Mouse (Mus musculus): Measurements from ENCODE around the gene Mbtps1.

The Mbtps1 gene

DNA sequence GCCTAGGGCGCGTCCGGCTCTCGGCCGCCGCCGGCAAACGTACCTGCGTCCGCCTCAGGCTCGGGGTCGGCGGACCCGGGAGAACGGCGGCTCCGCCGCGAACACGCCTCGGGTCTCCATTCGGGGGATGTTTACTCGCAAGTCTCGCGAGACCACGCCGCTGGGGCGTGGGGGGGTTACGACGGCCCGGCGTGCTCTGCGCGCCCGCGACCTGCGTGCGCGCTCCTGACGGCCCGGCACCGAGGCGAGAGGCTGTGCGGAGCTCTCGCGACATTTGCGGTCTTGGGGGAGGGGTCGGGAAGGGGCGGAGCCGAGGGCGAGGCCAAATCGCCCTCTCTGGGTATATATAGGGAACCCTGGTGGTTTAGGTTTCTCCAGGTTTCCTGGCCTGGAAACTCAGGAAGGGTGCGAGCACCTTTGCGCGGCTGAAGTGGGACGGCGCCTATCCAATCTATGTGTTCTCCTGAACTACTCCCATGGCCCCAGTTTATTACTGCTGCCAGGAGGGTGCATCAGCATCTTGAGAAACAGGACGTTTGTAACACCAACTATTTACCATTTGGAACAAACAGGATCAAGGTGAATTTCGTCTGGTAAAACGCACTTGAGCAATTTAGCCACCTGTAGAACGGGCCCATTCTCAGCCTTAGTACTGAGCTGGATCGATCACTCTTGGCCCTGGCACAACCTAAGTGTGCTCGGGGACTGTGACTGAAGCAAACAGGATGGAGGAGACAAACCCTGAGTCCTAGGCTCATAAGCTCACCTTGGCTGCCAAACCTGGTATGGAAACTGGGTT is at the start of gene Mbtps1:
Gene Mbtps1 (minus strand): TSS at position 133 of the 799 bp plus-strand sequence.
- DNase-seq: peak; percentile 98

DNA sequence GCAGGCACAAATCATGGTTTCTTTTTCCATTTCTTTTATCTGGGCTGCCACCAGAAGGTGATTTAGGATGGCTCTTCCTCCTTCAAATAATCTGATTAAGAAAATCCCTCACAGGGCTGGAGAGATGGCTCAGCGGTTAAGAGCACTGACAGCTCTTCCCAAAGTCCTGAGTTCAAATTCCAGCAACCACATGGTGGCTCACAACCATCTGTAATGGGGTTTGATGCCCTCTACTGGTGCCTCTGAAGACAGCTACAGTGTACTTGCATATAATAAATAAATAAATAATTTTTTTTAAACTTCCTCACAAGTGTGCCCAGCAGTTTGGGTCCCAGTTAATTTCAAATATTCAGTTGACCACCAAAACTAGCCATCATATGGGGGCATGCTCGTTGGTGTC is 47.7 kb upstream of the Mbtps1 start:
- no peak for DNase-seq

DNA sequence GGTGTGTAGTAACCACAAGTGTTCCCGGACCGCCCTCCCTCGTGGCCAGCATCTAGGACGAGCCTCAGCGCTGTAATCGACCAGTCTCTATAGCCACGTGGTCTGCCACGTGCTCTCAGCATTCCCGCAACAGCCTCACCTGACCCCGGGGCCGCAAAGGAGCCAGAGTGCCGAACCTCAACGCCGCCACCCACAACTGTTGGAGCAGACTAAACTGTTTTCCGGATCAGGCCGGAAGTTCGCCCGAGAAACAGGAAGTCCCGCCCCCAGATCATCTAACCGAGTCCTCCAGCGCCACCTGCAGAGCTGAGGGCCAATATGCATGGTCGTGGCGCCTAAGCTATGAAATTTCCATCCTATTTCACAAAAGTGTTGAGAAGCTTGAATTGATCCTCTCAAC is 46.5 kb upstream of the Mbtps1 start, which contains the start of gene Taf1c:
Gene Taf1c (minus strand): TSS at position 227 of the 400 bp plus-strand sequence.
- peak; percentile 95 for DNase-seq

DNA sequence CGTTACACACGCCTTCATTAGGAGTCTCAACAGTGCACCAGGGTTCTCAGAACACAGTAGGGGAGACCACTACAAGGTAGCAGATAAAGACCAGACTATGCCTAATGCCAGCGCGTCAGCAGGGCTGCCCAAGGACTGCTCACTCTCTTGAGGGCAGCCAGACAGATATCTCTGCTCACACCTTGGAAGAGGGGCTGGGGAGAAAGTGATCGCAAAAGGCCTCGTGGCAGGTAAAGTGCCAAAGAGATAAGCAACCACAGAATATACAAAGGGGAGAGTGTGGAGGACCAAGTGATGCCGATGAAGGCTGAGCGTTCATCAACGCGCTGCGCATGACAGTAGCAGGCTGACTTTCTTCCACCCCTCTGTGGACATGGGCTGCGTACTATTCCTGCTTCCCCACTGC is 45.9 kb upstream of the Mbtps1 start:
- DNase-seq: no peak

DNA sequence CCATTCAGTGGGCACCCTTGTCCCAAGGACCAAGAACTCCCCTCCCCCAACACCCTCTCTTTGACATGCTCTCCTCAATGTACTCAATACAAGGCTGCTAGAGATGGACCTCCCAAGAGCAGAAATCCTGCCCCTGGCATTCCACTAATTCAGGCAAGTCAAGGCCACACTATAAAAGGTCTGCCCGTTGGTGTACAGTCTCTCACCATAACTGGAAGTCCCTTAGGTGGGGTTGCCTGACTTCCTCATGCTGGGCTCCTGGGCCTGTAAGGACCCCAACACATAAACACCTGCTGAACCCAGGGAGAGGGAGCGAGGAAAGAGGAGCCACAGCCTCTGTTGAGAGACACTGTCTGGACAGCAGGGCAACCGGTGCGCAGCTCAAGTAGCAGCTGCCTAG is 45.2 kb upstream of the Mbtps1 start:
- no peak for DNase-seq

DNA sequence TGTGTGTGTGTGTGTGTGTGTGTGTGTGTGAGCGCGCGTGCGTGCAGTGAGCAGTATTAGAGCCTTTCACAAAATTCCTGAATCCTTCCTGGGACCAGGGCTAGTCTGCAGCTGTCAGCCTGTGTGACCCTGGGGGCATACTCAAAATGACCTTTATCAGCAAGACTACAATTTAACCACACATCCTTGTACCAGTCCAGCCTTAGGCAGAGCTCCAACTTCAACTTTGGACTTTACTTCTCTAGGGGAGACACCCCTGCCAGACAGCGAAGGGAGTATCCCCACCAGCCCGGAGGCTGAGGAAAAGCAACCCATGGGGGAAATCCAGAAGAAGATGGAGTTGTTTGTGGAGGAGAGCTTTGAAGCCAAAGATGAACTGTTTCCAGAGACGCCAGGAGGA is 32.9 kb upstream of the Mbtps1 start:
- no peak for DNase-seq

DNA sequence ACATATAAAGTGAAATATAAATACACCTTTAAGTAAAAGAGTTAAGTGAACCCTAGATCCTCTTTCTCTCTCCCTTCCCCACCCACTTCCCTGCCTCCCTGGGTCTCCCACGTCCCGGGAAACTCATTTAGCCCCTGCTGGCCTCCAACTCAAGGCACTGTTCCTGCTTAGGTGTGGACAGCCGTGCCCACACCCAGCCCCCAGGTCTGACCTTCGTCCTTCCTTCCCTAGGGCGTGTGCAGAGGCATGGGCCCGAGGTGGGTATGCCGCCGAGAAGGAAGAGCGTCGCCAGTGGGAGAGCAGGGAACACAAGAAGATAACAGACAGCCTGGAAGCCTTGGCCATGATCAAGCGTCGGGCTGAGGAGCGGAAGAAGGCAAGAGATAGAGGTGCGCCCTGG is 31.8 kb upstream of the Mbtps1 start:
- DNase-seq: no peak

DNA sequence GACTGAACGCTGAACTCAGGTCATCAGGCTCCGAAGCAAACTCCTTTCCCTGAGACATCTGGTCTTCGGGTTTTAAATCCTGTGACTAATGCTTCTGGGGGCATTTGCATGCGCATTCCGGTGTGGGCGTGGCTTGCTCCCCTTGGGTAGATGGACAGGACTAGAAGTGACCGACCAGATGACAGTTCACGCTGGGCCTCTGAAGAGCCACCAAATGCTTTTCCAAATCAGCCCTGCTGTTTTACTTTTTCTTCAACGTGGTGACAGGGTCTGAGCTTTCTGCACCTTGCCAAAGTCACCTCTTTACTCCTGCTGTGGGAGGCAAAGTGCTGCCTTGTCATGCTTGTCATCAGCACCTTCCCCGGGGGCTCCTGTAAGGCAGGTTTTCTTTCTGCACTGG is 30.3 kb upstream of the Mbtps1 start:
- no peak for DNase-seq

DNA sequence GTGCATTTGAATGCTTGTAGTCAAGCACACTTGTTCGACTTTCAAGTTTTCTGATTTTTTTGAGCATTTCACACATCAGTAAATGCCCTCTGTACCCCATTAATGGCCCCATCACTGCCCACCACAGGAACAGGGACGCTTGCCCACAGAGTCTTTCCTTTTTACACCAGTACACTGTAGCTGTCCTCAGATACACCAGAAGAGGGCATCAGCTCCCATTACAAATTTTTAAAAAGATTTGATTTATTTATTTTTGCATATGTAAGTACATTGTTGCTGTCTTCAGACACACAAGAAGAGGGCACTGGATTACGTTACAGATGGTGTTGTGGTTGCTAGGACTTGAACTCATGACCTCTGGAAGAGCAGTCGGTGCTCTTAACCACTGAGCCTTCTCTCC is 29.8 kb upstream of the Mbtps1 start:
- DNase-seq: no peak

DNA sequence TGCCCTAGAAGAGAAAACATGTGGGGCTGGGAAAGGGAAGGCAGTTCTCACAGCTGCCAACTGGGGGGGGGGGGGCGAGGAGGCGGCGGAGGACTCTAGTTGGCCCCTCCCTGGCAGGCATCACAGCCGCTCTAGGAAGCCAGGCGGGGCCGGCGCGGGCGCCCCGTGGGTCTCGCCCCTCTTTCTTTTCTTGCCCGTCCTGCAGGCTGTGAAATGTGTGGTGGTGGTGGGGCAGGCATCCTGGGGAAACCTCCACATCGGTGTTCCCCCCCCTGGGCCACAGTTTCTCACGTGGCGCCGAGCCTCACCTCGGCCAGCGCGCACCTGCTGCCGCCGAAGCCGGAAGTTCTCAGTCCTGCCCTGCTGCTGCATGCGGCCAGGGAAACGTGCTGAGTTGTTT is 27.4 kb upstream of the Mbtps1 start:
- DNase-seq: no peak

DNA sequence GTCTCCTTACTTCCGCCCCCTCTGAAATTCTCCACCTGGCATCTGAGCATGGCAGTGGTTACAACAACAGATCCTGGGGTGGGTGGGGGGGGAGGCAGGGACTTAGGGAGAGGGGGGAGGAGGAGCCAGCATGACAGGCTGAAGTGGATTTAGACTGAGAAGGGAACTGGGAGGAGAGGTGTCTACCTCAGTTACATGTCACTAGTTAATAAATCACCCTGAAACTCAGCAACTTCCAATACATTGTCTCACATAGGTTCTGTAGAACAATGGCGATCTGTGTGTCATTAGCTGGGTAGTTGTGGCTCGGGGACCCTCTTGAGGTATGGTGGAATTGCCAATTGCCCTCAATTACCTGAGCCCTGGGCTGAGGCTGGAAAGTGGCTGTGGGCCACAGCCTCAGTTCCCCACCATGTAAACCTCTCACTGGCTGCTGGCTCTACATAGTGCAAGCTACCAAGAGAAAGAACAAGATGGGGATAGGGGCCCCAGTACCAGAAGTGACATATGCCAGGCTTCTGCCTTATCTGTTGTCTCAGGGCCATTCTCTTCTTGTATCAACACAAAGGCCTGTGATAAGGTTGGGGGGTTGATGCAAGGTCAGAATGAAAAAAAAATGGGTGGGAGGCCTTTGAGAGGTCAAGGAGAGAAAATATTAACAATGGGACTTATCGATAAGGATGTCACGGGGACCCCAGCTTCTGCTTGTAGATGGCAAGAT is 22.1 kb upstream of the Mbtps1 start:
- DNase-seq: no peak

DNA sequence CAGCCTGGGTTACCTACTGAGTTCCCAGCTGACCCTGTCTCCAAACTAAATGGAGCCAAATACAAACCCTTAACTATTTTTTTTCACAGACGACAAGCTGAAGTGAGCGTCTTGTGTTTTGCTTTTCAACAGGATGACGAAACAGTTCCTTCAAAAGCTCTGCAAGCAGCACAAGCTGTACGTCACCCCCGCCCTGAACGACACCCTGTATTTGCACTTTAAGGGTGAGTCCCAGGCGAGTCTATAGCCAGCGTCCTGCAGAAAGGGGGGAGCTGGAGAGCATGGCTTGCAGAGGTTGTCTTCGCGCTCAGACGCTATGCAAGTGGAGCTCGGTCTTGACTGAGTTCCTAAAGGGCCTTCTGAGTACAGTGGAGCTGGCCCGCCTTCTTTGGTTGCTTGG is 20.6 kb upstream of the Mbtps1 start:
- DNase-seq: no peak

DNA sequence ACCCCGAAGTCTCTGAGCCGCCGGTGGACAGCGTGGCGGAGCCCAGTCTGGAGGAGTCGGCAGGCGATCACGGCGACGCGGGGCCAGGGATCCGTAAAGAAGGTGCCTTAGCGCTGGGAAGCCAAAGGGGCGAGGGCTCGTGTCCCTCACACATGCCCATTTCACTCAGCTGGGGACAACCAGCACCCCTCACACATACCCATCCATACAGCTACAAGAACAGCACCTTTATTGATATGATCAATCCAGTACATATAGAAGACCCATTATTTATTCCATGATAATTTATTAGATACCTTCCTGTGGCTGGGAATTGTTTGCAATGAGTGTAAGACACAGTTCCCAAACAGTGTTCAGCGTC is 16.8 kb upstream of the Mbtps1 start:
- no peak for DNase-seq

DNA sequence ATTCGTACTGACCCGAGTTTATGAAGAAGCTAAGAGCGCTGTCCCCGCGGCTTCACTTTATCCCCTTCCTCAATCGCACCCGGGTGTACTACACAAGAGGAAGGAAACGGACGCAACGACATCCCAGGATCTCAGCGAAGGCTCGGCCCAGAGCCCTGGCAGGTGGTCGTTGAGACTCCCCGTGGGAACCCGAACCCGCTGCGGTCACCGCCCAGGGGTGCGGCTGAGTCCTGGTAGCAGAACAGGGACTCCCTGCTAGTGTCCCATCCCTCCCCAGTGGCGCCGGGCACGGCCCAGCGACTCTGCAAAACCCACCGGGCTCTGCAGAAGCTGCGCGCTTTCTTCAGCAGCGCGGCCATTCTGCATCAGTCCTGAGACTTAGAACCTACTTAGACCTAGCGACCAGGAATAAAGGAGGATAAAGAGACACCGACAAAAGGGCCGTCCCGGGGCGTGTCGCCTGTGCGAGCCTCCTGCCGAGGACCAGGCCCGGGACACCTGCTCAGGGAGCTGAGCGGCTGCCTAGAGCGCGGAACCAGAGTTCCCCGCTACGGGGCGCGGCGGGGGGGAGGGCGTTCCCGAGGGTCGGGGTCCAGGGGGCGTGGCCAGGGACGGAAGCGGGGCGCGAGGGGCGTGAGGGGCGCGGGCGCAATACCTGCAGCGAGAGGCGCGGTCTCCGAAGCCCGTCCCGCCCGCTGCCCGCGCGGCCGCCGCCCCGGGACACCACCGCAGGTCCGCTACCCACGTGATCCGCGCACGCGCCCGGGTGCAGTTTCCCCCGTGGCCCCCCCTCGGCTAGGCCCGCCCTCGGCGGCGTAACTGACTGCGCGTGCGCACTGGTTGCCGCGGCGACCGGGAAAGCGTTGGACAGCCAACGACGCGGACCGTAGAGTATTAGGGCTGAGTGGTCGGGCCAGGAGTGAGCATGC is 16.2 kb upstream of the Mbtps1 start, which contains the start of the genes Hsdl1 and Dnaaf1:
Gene Hsdl1 (minus strand): TSS at position 747 of the 929 bp plus-strand sequence.
Gene Dnaaf1 (plus strand): TSS at position 799 of the 929 bp plus-strand sequence.
- peak; percentile 95 for DNase-seq

DNA sequence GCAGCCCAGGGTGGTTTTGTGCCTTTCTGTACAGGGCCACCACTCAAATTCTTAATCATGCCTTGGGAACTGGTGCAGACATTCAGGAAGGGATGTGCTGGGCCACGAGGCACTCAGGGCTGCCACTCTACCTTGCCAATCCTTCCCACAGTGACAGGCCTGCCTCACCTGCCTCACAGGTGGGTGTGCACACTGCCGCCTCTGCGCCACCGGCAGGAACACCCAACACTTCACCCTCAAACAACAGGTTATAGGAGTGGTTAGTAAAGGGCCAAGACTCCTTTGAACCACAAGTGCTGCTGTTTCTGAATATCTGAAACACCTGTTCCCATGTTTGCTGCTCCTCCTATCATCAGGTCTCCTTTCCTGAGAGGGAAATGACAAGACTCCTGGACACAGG is 13.9 kb upstream of the Mbtps1 start:
- no peak for DNase-seq

DNA sequence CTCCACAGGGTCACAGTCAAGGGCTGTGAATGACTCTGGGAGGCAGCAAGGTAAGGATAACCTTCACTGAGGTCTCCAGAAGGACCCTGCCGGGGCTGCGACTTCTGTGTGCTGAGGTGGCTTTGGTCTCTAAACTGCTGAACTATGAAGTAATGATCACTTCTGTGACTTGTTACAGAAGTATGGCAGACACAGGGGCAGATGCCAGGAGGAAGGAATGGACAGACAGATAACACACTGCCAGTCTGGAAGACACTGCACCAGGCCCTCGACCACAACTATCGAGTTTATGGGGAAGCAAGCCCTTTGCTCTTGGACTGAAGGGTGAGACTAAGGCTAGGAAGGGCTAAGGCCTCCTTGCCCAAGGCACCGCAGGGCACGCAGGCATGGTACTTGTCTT is 12.6 kb upstream of the Mbtps1 start:
- DNase-seq: no peak

DNA sequence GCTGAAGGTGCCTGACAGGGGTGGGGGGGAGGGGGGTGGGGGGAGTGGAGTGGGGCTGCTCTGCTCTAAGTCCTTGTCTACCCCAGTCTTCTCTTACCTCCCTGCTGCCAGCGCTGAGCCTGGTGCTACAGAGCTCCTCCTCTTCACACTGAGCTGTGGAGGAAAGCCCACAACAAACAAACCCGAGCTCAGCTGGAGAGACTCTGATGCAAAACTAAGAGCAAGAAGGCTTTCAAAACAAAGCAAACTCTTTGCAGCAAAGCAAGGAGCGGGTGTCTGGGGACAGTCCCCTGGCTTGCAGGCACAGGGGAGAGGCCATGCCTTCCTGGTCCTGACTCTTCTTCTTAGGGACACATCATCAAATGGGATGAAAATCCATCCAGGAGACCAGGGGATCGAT is 11.3 kb upstream of the Mbtps1 start:
- DNase-seq: no peak

DNA sequence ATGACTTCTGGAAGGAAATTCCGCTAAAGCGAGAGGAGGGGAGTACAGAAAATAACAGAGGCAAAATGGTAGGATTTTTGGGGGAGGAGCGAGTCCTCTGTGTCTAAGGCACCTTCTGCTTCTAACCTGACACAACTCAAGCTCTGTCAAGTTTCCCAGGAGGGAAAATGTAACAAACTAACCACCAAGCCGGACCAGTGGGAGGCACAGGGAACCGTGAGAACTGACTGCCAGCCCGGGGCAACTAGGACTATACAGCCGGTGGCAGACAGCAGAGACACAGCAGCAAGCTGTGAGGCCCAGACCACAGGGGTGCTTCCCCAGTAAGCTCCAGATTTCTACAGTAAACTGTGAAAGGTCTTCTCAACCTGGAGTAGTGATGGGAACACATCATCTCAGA is 10.4 kb upstream of the Mbtps1 start:
- DNase-seq: no peak

DNA sequence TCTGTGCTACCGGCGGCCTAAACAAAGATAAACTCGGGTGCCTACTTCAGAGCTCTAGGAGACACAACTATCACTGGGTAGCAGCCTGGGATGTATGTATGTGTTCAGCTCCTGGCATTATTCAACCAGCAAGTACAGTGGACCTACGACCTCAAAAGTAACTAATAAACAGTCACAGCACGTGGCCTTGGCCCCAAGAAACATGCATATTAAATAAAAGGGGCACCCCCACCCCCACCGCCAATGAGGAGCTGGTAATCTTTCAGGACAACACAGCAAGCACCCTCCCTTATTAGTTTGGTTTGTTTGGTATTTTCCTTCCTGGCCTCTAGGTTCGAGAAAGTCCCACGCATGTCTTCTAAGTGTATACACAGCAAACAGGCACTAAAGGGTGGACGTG is 9.7 kb upstream of the Mbtps1 start:
- DNase-seq: no peak

DNA sequence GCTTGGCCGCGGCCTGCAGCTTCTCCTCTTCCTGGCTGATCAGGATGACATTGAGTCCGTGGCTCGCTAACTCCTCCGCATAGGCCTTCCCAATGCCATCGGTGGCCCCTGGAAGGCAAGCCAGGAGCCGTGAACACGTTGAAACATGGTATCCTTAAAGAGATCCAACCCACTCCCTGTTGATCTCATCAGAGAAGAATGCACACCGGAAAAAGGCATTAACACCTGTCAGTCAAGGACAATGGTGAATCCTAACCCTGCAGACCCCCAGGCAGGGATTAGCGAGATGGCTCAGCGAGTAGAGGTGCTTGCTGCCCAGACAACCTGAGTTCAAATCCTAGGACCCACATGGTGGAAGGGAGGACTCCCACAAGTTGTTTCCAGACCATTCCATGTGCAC is 7.8 kb upstream of the Mbtps1 start:
- DNase-seq: no peak

DNA sequence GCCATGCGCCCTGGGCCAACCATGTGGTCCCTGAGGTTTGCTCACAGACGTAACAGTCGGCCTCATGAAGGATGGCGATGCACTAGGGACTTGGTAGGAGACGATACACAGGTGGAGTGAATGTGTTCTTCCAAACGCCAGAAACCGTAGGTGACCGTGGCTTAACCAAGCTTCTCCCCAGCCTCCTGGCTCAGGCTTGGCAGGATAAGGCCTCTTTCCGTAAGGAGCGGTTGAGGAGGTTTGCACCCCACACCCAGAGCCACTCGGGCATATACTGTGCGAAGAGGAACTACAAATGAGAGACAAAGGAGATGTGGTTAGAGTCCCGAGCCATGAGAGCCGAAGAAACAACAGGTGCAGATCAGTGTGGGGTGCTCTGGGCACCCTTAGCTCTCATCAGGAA is 5.3 kb upstream of the Mbtps1 start:
- no peak for DNase-seq

DNA sequence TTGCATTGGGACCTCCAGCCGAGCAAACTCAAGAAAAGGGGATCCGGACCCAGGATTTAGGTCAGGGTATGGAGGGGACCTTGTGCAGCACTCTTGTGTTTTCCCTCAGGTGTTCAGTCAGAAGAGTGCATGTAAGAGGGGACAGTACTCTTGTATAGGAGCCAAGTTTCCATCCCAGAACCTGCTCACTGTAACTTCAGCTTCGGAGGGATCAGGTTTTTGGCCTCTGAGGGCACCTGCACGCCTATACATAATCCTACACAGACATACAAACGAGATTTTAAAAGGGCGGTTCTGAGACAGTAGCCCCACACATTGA is 826 bp upstream of the Mbtps1 start:
- DNase-seq: peak; percentile 63

DNA sequence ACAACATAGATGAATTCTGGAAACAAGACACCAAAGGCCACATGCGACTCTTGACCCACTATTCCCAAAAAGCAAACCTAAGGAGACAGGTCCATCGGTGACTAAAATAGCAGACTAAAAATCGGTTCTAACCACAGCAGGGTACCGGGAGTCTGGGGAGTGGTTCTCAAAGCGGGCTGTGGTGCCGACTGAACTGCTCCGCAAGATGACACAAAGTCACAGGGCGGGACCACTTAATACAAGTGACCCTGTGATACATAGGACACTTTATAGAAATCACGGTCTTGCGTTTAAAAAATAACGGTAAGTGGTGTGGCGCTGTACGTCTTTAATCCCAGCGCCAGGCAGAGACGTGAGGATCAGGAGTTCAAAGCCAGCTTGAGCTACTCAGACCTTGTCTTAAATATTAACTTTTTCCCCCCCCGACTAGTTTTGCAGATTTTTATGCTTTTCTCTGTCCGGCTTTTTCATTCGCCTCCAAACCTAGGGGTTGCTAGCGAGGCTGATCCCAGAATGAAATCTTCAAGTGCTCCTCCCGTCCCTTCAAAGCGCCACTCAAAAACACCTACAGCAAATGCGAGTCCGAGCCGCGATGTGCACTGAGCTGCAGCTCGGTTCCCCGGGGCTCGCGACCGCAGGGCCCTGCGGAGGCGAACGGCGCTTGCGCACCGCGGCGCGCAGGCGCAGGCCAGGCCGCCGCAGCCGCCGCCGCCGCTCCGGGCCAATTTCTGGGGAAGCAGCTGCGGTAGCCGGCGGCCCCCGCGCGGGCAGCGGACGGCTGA is 523 bp downstream of the Mbtps1 start:
- DNase-seq: no peak

Data from cerebellum, adult 9-10 months (tissue).